In the genomic region with DNA sequence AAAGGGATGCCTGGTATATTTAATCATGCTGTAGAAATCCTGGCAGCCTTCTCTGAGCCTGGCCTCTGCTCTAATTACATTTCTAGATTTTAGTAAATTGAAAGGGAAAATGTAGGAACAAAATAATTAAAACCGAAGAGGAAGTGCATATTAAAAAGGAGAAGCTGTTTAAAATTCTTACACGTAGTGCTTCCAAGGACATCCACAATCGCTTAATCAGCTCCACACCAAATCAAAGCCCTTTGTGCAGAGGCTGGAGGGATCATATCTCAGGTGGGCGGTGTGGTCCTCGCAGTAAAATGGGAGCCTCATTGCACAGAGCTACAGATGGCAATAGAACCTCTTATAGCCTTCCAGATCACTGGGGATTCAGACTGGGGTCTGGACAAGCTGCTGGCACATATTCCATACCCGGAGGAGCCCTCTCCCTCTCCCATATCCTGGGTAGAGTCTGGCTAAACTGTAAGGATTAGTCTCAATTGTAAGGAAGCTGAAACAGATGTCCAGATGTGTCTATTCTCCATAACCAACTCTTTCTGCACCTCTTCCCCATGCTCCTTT, we compare ENCODE assay signal across 18 mouse cellular contexts. TPM values are rescaled to one million over a fixed set of nuclear protein-coding genes. Genes with fewer than 3 reads are reported as not detected.
DNase-seq lines count a peak whose midpoint lies in the region; ATAC-seq and TF ChIP-seq lines count a peak whose summit lies in the region.
"Had no signal": no experiment of that assay in that cellular context is flagged by ENCODE, and none has a peak within 500 bp of the region (broad histone marks: within the 10 kb centered on the region; RNA-seq: fewer than 3 reads in every experiment).

No protein-coding gene starts in this region.

- no peaks in the 10 kb centered on the region for H3K9me3 ChIP-seq in hindbrain, embryonic 15.5 days
- H3K9me3 ChIP-seq in hindbrain, embryonic 10.5 days, result no peaks in the 10 kb centered on the region
- no peaks in the 10 kb centered on the region for H3K9me3 ChIP-seq in hindbrain, postnatal 0 days (ENCODE audit: low read length)
- H3K9me3 ChIP-seq: heart, embryonic 10.5 days; limb, embryonic 15.5 days; neural tube, embryonic 12.5 days; stomach, embryonic 15.5 days had no signal

- no peaks in the 10 kb centered on the region for H3K36me3 ChIP-seq in hindbrain, embryonic 15.5 days
- no peaks in the 10 kb centered on the region for H3K36me3 ChIP-seq in hindbrain, embryonic 10.5 days
- no peaks in the 10 kb centered on the region for H3K36me3 ChIP-seq in hindbrain, postnatal 0 days (ENCODE audit: insufficient read depth, low read length)
- H3K36me3 ChIP-seq: heart, embryonic 10.5 days; limb, embryonic 15.5 days; neural tube, embryonic 12.5 days; stomach, embryonic 15.5 days had no signal

- WGBS in hindbrain, embryonic 15.5 days, result 68% methylated on average over 6 of the region's 6 CpGs
- WGBS in hindbrain, embryonic 10.5 days, result 69% methylated on average over 6 of the region's 6 CpGs
- WGBS in hindbrain, postnatal 0 days, result 47% methylated on average over 6 of the region's 6 CpGs

- no peak for ATAC-seq in hindbrain, embryonic 15.5 days (ENCODE audit: low FRiP score, low read depth)
- ATAC-seq in hindbrain, postnatal 0 days, result no peak

- H3K27ac ChIP-seq in hindbrain, embryonic 15.5 days (replicated peaks), result peak overlapping the region; percentile 51
- no peak overlapping the region for H3K27ac ChIP-seq in hindbrain, embryonic 10.5 days
- H3K27ac ChIP-seq in hindbrain, postnatal 0 days, result 0 out of 2 replicates have a peak overlapping the region, but pooled peaks have one; percentile 20
- H3K27ac ChIP-seq: heart, embryonic 10.5 days; limb, embryonic 15.5 days; neural tube, embryonic 12.5 days; stomach, embryonic 15.5 days had no signal

- H3K4me2 ChIP-seq in hindbrain, embryonic 15.5 days, result no peak overlapping the region
- no peak overlapping the region for H3K4me2 ChIP-seq in hindbrain, postnatal 0 days (ENCODE audit: low read depth, low read length)
- H3K4me2 ChIP-seq: limb, embryonic 15.5 days; neural tube, embryonic 12.5 days; stomach, embryonic 15.5 days had no signal

- DNase-seq in cerebellum, postnatal 10 days, result peak; percentile 37 to 53
- DNase-seq in cerebellum, postnatal 25 days, result no peak
- no peak for DNase-seq in hindbrain, embryonic 10.5 days (ENCODE audit: low spot score)
- DNase-seq in MN1 (ENCODE audit: low spot score), result peak; percentile 44
- DNase-seq in hindbrain, postnatal 0 days (ENCODE audit: low spot score), result no peak
- DNase-seq in ovary, postnatal 36 days (ENCODE audit: low spot score), result no peak
- no peak for DNase-seq in right cerebral cortex, postnatal 10 days (ENCODE audit: low spot score in 2 of 2)
- DNase-seq: adrenal gland, postnatal 10 days; gastrocnemius, postnatal 10 days; kidney, adult 9 months; lung, adult 18-20 months; retina, postnatal 1 day; thymus, postnatal 14 days had no signal

- H3K27me3 ChIP-seq in hindbrain, embryonic 15.5 days, result no peaks in the 10 kb centered on the region
- peaks cover 19% of the 10 kb centered on the region for H3K27me3 ChIP-seq in hindbrain, embryonic 10.5 days (ENCODE audit: insufficient read depth, poor library complexity, severe bottlenecking)
- no peaks in the 10 kb centered on the region for H3K27me3 ChIP-seq in hindbrain, postnatal 0 days (ENCODE audit: insufficient read depth, low read length)
- H3K27me3 ChIP-seq: neural tube, embryonic 12.5 days; stomach, embryonic 15.5 days had no signal

- H3K4me1 ChIP-seq in hindbrain, embryonic 15.5 days (replicated peaks), result peaks cover 17% of the 10 kb centered on the region
- peaks cover 19% of the 10 kb centered on the region for H3K4me1 ChIP-seq in hindbrain, embryonic 10.5 days (replicated peaks)
- H3K4me1 ChIP-seq in hindbrain, postnatal 0 days (ENCODE audit: insufficient read depth, low read length), result peaks cover 7% of the 10 kb centered on the region

- H3K4me3 ChIP-seq in hindbrain, embryonic 15.5 days, result no peak overlapping the region
- no peak overlapping the region for H3K4me3 ChIP-seq in hindbrain, embryonic 10.5 days
- no peak overlapping the region for H3K4me3 ChIP-seq in hindbrain, postnatal 0 days (ENCODE audit: low read length)
- H3K4me3 ChIP-seq: heart, embryonic 10.5 days; limb, embryonic 15.5 days; neural tube, embryonic 12.5 days; stomach, embryonic 15.5 days had no signal

- H3K9ac ChIP-seq in hindbrain, embryonic 15.5 days, result no peak overlapping the region
- H3K9ac ChIP-seq in hindbrain, postnatal 0 days (replicated peaks; ENCODE audit: low read length), result no peak overlapping the region
- H3K9ac ChIP-seq: limb, embryonic 15.5 days; neural tube, embryonic 12.5 days; stomach, embryonic 15.5 days had no signal

- no peak for TF ChIP-seq CTCF in hindbrain, postnatal 0 days (IDR thresholded peaks at IDR 0.05; ENCODE audit: low read depth)

RNA-seq across cellular contexts. Expression of a gene that starts 2.3 kb away (rescaled TPM):
- polyA plus RNA-seq in hindbrain, embryonic 15.5 days (2015; fragmentation: Nextera tagmentation; extraction: Ambion mirVana), result 222 and 230 TPM in 2 replicates
- polyA plus RNA-seq in hindbrain, embryonic 10.5 days (2016; fragmentation: Nextera tagmentation; extraction: Ambion mirVana), result 143 and 167 TPM in 2 replicates
- 49.8 and 51.1 TPM in 2 replicates for total RNA-seq in hindbrain, postnatal 0 days (2014; rRNA removed)
- 210 and 212 TPM in 2 replicates for polyA plus RNA-seq in hindbrain, postnatal 0 days (2015; fragmentation: Nextera tagmentation; extraction: Ambion mirVana)

RNA-seq across cellular contexts. Expression of a gene that starts 27.0 kb away (rescaled TPM):
- polyA plus RNA-seq in hindbrain, embryonic 15.5 days (2015; fragmentation: Nextera tagmentation; extraction: Ambion mirVana), result 137 and 140 TPM in 2 replicates
- polyA plus RNA-seq in hindbrain, embryonic 10.5 days (2016; fragmentation: Nextera tagmentation; extraction: Ambion mirVana), result 119 TPM in 2 replicates
- total RNA-seq in hindbrain, postnatal 0 days (2014; rRNA removed), result 107 and 109 TPM in 2 replicates
- 158 and 159 TPM in 2 replicates for polyA plus RNA-seq in hindbrain, postnatal 0 days (2015; fragmentation: Nextera tagmentation; extraction: Ambion mirVana)

Comparison
In these comparisons a context has a peak if more than half of its experiments do, and no peak if none do; other contexts are left out.
1. DNase-seq: peak in cerebellum, postnatal 10 days (2 of 2) and MN1 (single experiment); none in cerebellum, postnatal 25 days (0 of 2), hindbrain, embryonic 10.5 days (single experiment), hindbrain, postnatal 0 days (single experiment), ovary, postnatal 36 days (single experiment) and right cerebral cortex, postnatal 10 days (0 of 2).